Mouse (Mus musculus) heart, embryonic 15.5 days (tissue): ENCODE results near the gene Smarcad1. TPM values are rescaled to one million over a fixed set of nuclear protein-coding genes. Genes with fewer than 3 reads are reported as not detected.
"Not testable (repeated sequence)": the region's sequence is repeated elsewhere in the genome, so short reads cannot be mapped to it uniquely, and the experiment has no call there.

Source experiments
- ATAC-seq: fragments of 200-750 bp; cut with Nextera tagmentation; replicated peaks from 2 replicates; pipeline ENCODE4 v1.8.0; 2017; ENCODE audit warnings: low read depth, moderate TSS enrichment; ENCODE audit not compliant: insufficient number of reproducible peaks, insufficient read depth, low FRiP score
- H3K27ac ChIP-seq: fragments of 300-500 bp; sonication (generic); 2 replicates; pipeline ENCODE4 v1.5.1; 2015; ENCODE audit warnings: mild to moderate bottlenecking, inconsistent platforms
- H3K27me3 ChIP-seq: fragments of 300-500 bp; sonication (generic); 2 replicates; pipeline ENCODE4 v1.6.1; 2015; ENCODE audit warnings: inconsistent platforms
- H3K36me3 ChIP-seq: fragments of 300-500 bp; sonication (generic); 2 replicates; pipeline ENCODE4 v1.6.1; 2015; ENCODE audit warnings: mild to moderate bottlenecking, inconsistent platforms
- H3K4me1 ChIP-seq: fragments of 300-500 bp; sonication (generic); replicated peaks from 2 replicates; pipeline ENCODE4 v1.6.1; 2015; ENCODE audit warnings: inconsistent platforms
- H3K4me2 ChIP-seq: fragments of 300-500 bp; sonication (generic); 2 replicates; pipeline ENCODE4 v1.6.1; 2015; ENCODE audit warnings: inconsistent platforms, mild to moderate bottlenecking, moderate library complexity
- H3K4me3 ChIP-seq: fragments of 300-500 bp; sonication (generic); 2 replicates; pipeline ENCODE4 v1.5.1; 2015; ENCODE audit warnings: mild to moderate bottlenecking, inconsistent platforms
- H3K9ac ChIP-seq: fragments of 300-500 bp; sonication (generic); 2 replicates; pipeline ENCODE4 v1.6.1; 2015; ENCODE audit warnings: mild to moderate bottlenecking, inconsistent platforms
- H3K9me3 ChIP-seq: fragments of 300-500 bp; sonication (generic); replicated peaks from 2 replicates; pipeline ENCODE4 v1.6.1; 2016; ENCODE audit warnings: inconsistent platforms
- WGBS: fragments of 180-500 bp; shearing (Covaris S2); methylation state at CpG from one replicate; pipeline ENCODE4 v1.1.7; 2015; ENCODE audit warnings: mixed read lengths; 5-methylcytosine and 5-hydroxymethylcytosine counted together
- polyA plus RNA-seq: library from polyadenylated mRNA; unstranded; fragments of >200 nt; fragmentation: Nextera tagmentation; extraction: Ambion mirVana; gene quantifications from 2 replicates; pipeline ENCODE4 v1.2.1, GENCODE M21; 2015

The Smarcad1 gene
- polyA plus RNA-seq, 1 experiment from 2014 or later, result 39.1 TPM

DNA sequence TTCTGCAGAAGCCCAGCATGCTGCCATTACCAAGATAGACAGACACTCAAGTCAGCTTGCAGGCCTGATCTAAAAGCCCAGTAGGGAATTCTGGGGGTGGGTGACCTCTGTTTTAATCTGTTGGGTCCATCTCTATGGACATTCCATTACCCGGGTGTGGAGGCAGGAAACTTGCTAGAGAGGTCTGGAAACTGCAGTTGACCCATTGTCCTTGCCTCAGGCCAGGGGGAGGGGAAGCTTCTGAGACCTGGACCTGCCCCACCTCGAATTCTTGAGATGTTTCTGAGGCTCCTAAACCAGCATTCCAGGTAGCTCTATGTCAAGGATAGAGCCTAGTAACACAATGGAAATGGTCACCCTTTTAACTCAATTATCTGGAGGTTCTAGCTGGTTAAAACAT lies 17.7 kb upstream of the Smarcad1 start:
- 34% methylated on average over 2 of the region's 2 CpGs for WGBS
- H3K27me3 ChIP-seq, result no peaks in the 10 kb centered on the region
- H3K4me1 ChIP-seq, result 0 out of 2 replicates have a peak, but pooled peaks cover 2% of the 10 kb centered on the region
- no peak overlapping the region for H3K9ac ChIP-seq
- no peak overlapping the region for H3K4me3 ChIP-seq
- no peak overlapping the region for H3K4me2 ChIP-seq
- H3K27ac ChIP-seq, result no peak overlapping the region
- ATAC-seq, result no peak
- H3K9me3 ChIP-seq, result no peaks in the 10 kb centered on the region
- H3K36me3 ChIP-seq, result no peaks in the 10 kb centered on the region

DNA sequence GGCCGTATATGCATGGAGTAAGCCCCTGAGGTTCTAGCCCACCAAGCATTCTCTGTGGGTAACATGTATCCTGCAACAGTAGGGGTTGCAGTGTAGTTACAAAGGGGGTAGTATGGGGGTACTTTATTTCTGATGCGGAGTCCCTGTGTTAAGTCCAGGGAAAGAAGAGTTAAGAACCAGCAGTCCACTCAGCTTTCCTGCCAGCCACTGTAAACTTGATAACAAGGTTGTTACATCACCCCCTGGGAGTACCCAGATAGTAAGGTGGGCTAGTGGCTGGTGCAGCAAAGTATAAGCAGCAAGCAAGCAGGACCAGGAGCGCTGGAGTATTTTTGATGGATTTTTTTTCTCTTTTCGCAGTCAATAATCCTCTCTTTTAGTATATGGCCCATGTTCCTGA lies 17.3 kb upstream of the Smarcad1 start:
- WGBS, result 89% methylated on average over 4 of the region's 4 CpGs

GRCm38 (mm10) chr6:65034661-65035060 lies 7.7 kb upstream of the Smarcad1 start:
- no peaks in the 10 kb centered on the region for H3K9me3 ChIP-seq
- no peak overlapping the region for H3K4me2 ChIP-seq
- 85% methylated on average over 2 of the region's 2 CpGs for WGBS
- H3K4me3 ChIP-seq, result no peak overlapping the region
- no peaks in the 10 kb centered on the region for H3K4me1 ChIP-seq
- no peak overlapping the region for H3K27ac ChIP-seq
- ATAC-seq, result no peak
- no peaks in the 10 kb centered on the region for H3K27me3 ChIP-seq
- no peaks in the 10 kb centered on the region for H3K36me3 ChIP-seq
- H3K9ac ChIP-seq, result no peak overlapping the region

More for the DNA sequence above, 17.3 kb upstream of the Smarcad1 start:
- no peaks in the 10 kb centered on the region for H3K4me1 ChIP-seq
- H3K4me2 ChIP-seq, result no peak overlapping the region
- H3K36me3 ChIP-seq, result no peaks in the 10 kb centered on the region
- no peak overlapping the region for H3K27ac ChIP-seq
- H3K4me3 ChIP-seq, result no peak overlapping the region
- no peak overlapping the region for H3K9ac ChIP-seq
- no peaks in the 10 kb centered on the region for H3K27me3 ChIP-seq
- H3K9me3 ChIP-seq, result no peaks in the 10 kb centered on the region
- ATAC-seq, result no peak

- ATAC-seq, result no peak
- no peak overlapping the region for H3K4me2 ChIP-seq
- H3K9ac ChIP-seq, result no peak overlapping the region
- H3K4me3 ChIP-seq, result no peak overlapping the region
- H3K27ac ChIP-seq, result no peak overlapping the region
- H3K9me3 ChIP-seq, result no peaks in the 10 kb centered on the region
- no peaks in the 10 kb centered on the region for H3K27me3 ChIP-seq
- WGBS, result 80% methylated on average over 2 of the region's 2 CpGs
- H3K4me1 ChIP-seq, result no peaks in the 10 kb centered on the region
- H3K36me3 ChIP-seq, result no peaks in the 10 kb centered on the region
These were observed 6.9 kb upstream of the Smarcad1 start for GRCm38 (mm10) chr6:65035469-65035868.

DNA sequence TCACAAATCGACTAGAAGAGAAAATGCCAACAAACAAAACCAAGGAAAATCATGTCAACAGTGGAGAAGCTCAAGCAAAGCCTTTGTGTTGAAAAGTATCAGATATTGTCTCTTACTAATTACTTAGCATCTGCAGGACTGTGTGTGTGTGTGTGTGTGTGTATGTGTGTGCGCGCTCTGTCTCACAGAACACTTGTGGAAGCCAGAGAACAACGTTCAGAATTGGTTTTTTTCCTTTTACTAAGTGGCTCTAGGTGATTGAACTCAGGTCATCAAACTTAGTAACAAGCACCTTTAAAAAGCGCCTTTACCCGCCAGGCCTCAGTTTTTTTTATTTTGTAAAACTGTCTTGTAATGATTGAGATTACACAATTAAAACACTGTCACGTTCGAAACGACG lies 451 bp upstream of the Smarcad1 start:
- H3K27ac ChIP-seq, result no peak overlapping the region
- no peak for ATAC-seq

GRCm38 (mm10) chr6:65043241-65043640 lies 858 bp downstream of the Smarcad1 start:
- Histone ChIP-seq H3K9me3 (no peaks in the 10 kb centered on the region), H3K36me3 (peaks cover 32% of the 10 kb centered on the region), H3K9ac (peak overlapping the region; percentile 88), H3K4me2 (peak overlapping the region; percentile 77), H3K27me3 (no peaks in the 10 kb centered on the region), H3K4me1 (peaks cover 7% of the 10 kb centered on the region), H3K27ac (peak overlapping the region; percentile 92), H3K4me3 (peak overlapping the region; percentile 74)
- 0 out of 2 replicates have a peak, but pooled peaks have one; percentile 10 for ATAC-seq
- WGBS, result 9% methylated on average over 7 of the region's 7 CpGs

More for the DNA sequence above, 451 bp upstream of the Smarcad1 start:
- Histone ChIP-seq H3K9ac (no peak overlapping the region), H3K36me3 (peaks cover 30% of the 10 kb centered on the region), H3K27me3 (no peaks in the 10 kb centered on the region), H3K9me3 (no peaks in the 10 kb centered on the region), H3K4me1 (peaks cover 7% of the 10 kb centered on the region), H3K4me3 (peak overlapping the region; percentile 74), H3K4me2 (peak overlapping the region; percentile 77)
- WGBS, result 41% methylated on average over 10 of the region's 10 CpGs

DNA sequence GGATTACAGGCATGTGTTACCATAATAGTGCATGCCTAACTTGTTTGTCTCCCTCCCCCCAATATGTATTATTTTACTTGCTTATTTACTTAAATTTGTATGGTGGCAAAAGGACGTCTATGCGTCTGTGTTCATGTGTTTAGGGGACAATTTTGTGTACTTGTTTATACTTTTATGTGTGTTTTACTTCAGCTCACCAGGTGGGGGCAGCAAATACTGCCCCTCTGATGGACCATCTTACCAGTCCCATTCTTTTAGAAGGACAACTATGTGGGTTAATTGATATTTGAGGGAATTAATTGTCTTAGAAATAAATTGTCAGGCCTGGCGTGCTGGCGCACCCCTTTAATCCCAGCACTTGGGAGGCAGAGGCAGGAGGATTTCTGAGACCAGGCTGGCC lies 6.7 kb downstream of the Smarcad1 start:
- Histone ChIP-seq H3K4me1 (no peaks in the 10 kb centered on the region), H3K27me3 (no peaks in the 10 kb centered on the region), H3K9me3 (no peaks in the 10 kb centered on the region), H3K9ac (no peak overlapping the region), H3K4me2 (no peak overlapping the region), H3K4me3 (no peak overlapping the region), H3K27ac (no peak overlapping the region), H3K36me3 (peaks cover 68% of the 10 kb centered on the region)
- no peak for ATAC-seq
- WGBS, result 94% methylated on average over 4 of the region's 4 CpGs

DNA sequence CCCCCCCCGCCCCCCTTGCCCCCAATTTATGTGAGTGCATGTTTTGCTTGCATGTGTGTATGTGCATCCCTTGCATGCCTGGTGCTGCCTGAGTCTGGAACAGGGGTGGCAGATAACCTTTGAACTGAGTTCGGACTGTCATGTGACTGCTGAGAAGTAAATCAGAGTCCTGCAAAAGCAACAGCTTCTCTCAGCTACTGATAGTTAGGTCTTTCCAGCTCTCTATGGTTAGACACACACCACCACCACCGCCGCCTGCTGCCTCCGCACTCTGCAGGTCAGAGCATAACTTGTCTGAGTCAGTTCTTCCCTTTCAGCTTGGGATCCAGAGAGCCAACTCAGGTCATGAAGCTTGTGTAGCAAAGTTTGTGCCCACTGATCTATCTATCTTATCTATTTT lies 14.2 kb downstream of the Smarcad1 start:
- 83% methylated on average over 5 of the region's 5 CpGs for WGBS
- Histone ChIP-seq H3K4me3 (no peak overlapping the region), H3K9ac (no peak overlapping the region), H3K27me3 (no peaks in the 10 kb centered on the region), H3K4me2 (no peak overlapping the region), H3K27ac (no peak overlapping the region), H3K9me3 (no peaks in the 10 kb centered on the region), H3K4me1 (no peaks in the 10 kb centered on the region), H3K36me3 (peaks cover 48% of the 10 kb centered on the region)
- no peak for ATAC-seq

- H3K9ac ChIP-seq, H3K9me3 ChIP-seq, H3K4me3 ChIP-seq, ATAC-seq, H3K4me1 ChIP-seq, H3K27ac ChIP-seq, H3K4me2 ChIP-seq, H3K27me3 ChIP-seq: not testable (repeated sequence)
- WGBS, result 83% methylated on average over 4 of the region's 4 CpGs
- peaks cover 47% of the 10 kb centered on the region for H3K36me3 ChIP-seq
These were observed 14.8 kb downstream of the Smarcad1 start for GRCm38 (mm10) chr6:65057137-65057536.

- no peaks in the 10 kb centered on the region for H3K4me1 ChIP-seq
- ATAC-seq, result no peak
- H3K27me3 ChIP-seq, result no peaks in the 10 kb centered on the region
- H3K27ac ChIP-seq, result no peak overlapping the region
- H3K4me2 ChIP-seq, result no peak overlapping the region
- no peak overlapping the region for H3K4me3 ChIP-seq
- H3K36me3 ChIP-seq, result peaks cover 51% of the 10 kb centered on the region
- WGBS, result 92% methylated on average over 1 of the region's 1 CpGs
- H3K9ac ChIP-seq, result no peak overlapping the region
- H3K9me3 ChIP-seq, result no peaks in the 10 kb centered on the region
These were observed 18.7 kb downstream of the Smarcad1 start for GRCm38 (mm10) chr6:65061049-65061448.

DNA sequence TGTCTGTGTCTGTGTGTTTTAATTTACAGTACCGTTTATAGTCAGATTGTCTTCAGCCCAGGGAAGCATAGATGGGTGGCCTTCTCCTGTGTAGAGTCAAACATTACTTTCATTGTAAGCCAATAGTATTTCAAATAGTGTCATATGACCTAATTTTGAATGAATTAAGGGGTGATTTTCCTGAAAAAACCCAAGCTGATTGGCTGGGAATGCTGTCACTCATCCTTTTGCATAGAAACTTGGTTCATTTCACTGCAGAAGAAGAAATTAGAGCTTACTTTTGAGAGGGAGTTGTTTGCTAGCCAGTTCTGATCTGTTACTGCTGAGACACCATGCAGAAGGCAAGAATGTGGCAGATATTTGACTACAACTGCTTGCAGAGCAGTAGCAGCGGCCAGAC lies 32.8 kb downstream of the Smarcad1 start:
- Histone ChIP-seq H3K4me3 (no peak overlapping the region), H3K27ac (no peak overlapping the region), H3K9me3 (no peaks in the 10 kb centered on the region), H3K4me1 (no peaks in the 10 kb centered on the region), H3K4me2 (no peak overlapping the region), H3K36me3 (peaks cover 47% of the 10 kb centered on the region), H3K9ac (no peak overlapping the region), H3K27me3 (no peaks in the 10 kb centered on the region)
- no peak for ATAC-seq
- 77% methylated on average over 2 of the region's 2 CpGs for WGBS

GRCm38 (mm10) chr6:65079139-65079538 lies 36.8 kb downstream of the Smarcad1 start:
- no peak overlapping the region for H3K27ac ChIP-seq
- ATAC-seq, result no peak
- no peaks in the 10 kb centered on the region for H3K27me3 ChIP-seq
- H3K36me3 ChIP-seq, result peaks cover 24% of the 10 kb centered on the region
- H3K9me3 ChIP-seq, result no peaks in the 10 kb centered on the region
- H3K4me1 ChIP-seq, result no peaks in the 10 kb centered on the region
- no peak overlapping the region for H3K4me3 ChIP-seq
- H3K4me2 ChIP-seq, result no peak overlapping the region
- 91% methylated on average over 1 of the region's 1 CpGs for WGBS
- H3K9ac ChIP-seq, result no peak overlapping the region
